Mouse (Mus musculus) right cerebral cortex, postnatal 4 days (tissue): Measurements from ENCODE around the gene Itgb3.

Source experiments
- DNase-seq: peaks from one replicate; pipeline ENCODE4 v3.0.0-alpha.2; 2022

The Itgb3 gene

DNA sequence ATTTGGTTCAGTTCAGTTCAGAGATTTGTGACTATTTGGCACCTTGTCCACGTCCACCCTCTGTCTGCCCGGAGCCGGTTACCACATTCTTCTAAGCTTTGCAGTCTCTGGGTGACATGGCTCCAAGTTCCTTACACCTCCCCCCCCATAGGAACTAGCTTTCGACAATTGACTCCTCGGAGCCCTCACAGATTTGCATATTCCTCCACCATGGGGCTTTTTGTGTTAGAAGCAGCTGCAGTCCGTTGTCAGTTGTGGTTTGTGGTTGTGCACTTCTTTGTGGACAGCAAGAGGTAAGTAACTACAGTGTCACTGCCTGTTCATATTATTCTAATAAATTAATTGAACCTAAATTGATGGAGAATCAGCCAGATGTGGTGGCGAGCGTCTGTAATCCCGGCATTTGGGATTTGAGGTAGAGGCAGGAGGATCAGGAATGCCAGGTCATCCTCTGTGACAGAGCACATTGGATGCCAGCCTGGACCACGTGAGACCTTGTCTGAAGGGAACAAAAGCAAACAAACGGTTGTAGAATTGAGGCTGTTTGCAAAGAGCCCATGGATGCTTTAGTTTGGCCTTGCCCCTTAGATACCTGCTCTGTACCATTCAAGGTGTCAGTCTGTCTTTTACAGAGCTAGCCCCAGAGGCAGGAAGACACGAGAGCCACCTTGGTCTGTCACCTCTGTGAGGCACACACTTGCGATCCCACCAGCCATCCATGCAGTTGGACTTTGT is 25.0 kb upstream of the Itgb3 start:
- no peak for DNase-seq

DNA sequence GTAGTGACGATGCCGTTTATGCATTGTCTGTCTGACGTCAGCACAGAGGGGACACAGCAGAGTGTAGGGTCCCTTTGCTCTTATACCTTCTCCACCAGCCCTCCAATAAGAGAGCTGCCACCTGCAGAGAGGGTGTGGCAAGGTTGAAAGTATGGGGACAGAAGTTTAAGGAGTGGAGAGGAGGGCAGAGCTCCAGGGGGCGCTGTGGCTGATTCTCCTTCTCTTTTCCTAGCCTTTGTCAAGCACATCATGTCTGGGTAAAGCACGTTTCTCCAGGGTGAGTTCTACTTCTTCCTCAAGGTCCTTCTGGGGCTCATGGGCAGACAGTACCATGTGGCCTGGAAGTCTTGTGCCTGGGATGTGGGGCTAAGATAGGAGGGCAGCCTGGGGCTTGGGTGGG is 22.3 kb upstream of the Itgb3 start:
- no peak for DNase-seq

DNA sequence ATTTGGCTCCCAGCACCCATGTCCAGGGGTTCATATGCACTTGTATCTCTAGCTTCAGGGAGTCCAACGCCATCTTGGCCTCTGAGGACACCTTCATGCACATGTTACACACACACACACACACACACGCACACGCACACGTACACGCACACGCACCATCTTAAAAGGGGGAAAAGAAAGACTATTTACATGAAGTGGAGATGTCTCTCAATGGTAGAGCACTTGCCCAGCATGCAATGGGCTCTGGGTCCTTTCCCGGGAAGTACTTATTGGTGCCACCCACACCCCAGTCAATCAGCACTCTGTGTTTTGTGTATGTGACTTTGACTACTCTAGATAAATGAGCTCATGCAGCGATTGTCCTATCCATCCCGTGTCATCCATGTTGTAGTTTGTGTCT is 19.9 kb upstream of the Itgb3 start:
- DNase-seq, result no peak

DNA sequence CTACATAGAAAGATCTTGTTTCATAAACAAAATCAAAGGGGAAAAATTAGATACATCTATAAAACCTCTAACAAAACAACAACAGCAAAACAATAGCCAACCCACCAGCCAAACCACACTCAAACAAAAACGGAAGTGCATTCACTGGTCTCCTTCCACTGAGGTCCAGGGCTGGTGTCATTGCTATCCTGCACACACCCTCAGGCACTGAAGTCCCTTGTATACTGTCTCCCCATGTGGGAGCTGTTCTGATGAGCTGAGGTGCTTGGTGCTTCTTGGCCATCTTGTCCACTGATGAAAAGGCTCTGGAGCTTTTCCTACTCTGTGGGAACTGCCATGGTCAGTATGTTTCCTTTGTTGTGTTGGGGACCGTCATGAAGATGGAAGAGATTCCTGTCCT is 19.3 kb upstream of the Itgb3 start:
- no peak for DNase-seq

DNA sequence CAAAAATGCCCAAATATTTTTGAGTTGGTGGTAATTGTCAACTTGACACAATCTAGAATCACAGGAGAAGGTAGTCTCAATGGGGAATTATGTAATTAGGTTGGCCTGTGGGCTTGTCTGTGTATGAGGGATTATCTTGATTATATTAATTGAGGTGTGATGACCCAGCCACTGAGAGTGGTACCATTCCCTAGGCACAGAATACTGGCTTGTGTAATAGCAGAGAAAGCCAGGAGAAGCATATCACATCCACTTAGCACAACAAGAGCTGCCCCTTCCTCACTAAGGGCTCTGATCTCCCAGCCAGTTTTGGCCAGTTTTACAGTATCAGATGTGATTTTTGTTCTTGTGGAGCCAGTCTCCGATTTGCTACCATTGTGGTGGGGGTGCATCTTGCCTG is 18.2 kb upstream of the Itgb3 start:
- DNase-seq, result no peak

DNA sequence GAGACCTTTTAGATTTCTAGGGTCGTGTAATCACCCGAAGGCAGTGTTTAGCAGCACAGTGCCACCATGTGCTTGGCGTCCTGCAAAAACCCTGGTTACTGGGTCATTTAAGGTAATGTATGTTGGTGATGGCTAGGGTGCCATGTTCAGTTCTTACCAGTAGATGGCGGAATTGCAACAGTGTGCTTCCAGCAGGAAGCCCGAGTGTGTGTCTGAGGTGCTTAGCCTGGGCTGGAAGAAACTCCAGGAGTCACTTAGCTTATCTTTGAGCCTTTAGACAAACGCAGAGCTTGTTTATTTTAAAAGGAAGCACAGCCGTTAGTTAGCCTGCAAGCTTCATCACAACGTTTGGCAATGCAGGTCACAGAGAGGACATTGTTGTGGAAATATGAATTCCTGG is 17.7 kb upstream of the Itgb3 start:
- peak; percentile 75 for DNase-seq

DNA sequence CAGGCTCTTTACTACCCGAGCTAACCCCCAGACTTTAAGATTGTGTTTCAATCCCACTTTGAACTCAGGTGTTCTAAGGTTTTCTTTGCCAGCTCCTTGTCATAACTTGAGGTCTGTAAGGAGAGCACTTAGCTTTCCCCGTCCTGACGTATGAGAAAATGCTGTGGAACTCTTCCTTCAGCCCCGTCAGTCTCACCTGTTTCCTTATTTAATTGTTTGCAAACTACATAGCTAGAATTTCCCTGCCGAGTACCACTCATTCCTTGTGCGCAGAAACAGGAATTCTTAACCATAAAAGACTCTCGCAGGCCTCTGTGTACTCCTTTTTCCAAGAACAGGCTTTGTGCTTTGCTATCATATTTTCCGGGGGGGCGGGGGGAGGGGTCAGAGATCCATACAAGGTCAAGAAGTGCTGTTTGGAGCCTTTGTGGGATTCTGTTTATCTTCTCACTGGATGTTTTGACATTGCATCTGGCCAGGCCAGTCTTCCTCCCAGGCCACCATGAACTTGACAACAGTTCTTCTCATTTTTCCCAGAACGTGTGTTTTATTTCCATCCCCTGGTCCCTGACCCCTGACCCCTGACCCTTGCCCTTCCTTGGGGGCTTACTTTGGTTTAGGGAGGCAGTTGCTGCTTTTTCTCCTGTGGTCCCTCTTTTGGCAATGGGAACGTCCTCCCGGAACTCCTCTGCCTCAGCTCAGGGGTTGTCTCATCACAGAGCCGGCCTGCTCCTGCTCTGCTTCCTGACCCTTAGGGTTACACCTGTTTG is 15.5 kb upstream of the Itgb3 start:
- DNase-seq, result no peak

DNA sequence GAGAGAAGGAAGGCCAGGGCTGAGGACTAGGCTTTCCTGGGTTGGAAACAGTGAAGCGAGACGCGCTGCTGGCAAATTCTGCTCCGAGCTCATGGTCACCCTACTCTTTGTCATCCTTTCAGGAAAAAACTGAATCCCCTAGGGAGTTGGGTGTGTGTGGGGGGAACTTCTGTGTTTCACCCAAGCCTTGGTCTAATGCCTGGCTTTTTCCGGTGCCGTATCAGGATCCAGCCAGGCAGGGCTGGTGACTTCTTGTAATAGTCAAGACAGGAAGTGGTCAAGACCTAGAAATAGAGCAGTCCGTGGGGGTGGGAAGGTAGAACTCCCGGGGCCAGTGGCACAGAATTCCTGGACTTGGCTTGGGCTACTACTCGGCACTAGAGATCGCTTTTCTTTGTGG is 11.4 kb upstream of the Itgb3 start:
- DNase-seq, result no peak

DNA sequence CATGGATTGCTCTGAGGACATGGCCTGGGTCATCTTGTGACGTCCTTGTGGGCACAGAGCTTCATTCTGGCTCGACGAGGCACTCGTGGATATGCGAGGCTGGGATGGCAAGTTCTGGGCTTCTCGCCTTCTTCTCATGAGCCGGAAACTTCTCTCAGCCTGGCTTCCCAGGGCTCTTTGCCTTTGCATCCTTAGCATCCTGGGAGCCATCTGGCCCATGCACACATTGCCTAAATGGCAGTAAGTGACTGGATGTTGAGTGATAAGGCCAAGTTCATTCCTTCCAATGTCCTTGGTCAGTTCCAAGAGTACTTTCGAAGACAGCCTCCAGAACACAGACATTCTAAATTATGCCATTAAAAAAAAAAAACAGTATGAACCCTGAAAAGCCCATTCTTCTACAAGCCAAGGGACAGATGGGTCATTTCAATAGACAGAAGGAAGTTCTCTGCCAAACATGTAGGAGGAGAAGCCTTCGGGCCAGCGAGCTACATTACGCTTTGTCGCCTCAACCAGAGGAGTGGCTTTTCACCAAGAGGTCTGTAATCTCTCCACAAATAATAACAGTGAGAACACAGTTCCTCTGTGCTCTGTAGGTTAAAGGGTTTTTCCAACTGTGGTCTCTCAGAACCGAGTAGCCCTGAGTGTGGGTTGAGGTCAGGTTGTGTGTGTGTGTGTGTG is 8.4 kb upstream of the Itgb3 start:
- DNase-seq, result no peak

DNA sequence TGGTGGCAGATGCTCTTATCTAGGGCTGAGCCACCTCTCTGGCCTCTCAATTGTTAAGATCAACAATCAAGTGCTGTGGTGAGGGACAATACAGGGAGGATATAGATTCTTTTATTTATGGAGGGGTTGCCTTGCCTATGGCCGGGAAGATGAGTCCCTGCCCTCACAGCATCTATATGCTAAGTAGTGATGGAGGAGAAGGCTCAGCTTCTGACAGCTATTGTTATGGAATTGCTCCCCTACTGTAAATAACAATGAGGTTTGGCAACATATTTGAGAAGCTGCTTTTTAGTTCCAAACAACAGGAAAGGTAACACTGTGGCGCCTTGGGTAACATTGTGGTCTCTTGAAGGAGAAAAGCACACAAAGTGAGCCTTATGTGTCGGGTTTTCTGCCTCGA is 7.1 kb upstream of the Itgb3 start:
- no peak for DNase-seq

DNA sequence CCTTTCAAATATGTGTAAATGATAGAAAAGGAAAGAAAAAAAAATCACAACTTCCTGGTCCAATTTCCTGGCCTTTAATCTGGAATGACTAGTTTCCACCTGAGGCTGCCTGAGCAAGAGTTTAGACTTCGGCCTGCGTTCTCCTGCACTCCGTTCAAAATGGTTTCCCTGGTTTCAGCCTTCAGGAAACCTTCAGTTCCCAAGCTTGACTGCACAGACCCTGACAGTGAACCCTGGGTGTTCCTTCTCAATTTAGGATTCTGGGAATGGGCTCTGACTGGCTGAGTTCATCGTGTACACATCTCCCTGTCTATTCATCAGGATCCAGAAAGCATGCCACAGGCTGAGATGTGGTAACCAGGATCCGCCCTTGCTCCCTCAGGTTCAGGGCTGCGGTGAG is 3.6 kb upstream of the Itgb3 start:
- no peak for DNase-seq

DNA sequence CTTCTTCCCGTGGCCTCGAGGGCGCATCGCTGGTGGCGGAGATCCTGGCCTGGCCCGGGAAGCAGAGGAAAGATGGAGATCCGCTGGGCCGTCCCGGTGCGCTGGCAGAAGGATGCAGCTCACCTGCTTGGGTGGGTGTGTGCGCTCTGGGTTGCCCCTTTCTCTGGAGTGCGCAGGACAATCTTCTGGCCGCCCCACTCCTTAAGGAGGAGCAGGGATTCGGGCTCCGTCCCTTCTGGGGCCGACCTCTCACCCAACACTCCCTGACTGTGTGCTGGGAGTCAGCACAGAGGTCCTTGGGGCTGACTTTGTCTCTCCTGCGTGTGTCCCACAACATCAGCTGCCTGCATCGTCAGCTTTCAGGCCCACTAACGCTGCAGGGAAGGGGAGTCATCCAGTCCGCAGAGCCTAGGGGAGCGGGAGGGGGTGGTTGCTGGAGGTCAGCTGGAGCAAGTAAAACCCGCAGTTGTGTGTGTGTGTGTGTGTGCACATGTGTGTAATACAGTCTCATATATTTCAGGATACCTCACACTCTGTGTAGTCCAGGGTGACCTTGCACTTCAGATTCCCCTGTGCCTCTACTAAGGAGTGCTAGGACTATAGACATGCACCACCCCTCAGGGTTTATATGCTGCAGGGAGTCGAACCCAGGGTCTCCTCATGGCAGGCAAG is 585 bp downstream of the Itgb3 start:
- no peak for DNase-seq

DNA sequence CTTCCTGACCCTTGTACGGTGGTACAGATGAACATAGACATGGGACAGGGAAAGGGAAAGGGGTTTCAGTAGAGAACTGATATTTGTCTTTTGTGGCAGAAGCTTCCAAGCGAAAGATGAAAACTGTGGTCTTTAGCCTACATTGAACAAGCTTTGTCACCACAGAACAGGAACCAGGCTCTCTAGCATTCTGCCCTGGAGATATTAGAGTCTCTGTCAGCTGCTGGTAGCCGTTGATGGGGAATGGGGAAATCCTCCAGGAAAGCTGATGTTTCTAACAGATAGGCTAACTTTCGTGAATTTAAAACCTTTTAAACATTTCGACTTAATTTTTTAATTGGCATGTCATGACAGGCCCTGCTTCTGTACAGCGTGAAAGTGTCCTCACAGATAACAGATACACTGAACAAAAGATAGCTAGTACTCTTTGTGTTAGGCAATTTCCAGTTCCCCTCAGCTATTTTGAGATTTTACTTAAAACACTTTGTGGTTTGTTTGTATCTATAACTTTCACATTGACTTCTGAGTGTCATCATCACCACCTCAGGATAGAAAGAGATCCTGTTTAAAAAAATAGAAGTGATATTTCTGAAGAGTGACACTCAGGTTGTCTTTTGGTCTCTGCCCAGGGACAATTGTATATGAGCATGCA is 1.4 kb downstream of the Itgb3 start:
- DNase-seq, result no peak

DNA sequence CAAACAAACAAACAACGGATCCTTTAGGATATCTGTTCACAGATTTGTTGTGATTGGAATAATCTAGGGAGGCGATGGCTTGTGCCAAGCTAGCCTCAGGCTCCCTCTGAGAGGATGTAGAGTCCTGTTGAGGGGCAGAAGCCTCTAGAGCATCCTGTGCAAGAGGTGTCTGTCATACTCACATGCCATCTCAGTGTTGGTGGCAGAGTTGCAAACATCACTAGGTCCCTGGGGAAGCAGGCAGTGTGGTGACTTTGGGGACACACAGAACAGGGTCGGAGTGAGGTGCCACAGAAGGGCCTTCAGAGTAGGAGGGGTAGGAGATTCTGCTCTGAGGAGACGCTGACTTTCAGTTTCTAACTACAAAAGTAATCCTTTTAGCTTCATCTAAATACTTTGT is 1.9 kb downstream of the Itgb3 start:
- DNase-seq, result no peak

DNA sequence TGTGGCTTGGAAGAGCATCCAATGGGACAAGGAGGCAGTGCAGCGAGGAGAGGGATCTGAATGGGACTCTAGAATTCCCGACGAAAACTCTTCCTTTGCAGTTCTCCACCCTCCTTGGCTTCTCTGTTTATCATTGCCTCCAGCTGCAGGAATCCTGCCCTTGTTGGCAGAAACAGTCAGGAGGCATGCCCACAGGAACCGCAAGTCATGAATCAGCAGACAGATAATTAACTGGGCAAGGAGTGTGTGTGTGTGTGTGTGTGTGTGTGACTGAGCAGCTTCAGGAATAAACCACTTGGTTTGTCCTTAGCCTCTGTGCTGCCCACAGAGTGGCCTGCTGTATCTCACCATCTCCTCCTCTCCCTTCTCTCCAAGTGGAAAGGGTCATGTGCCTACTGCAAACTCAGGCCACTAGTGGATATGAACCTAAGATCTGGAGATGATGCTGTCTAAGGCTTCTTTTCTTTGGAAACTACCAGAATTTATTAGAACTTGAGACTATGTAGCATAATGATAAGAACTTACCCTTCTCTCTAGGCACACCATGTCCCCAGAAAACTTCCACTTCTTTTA is 3.9 kb downstream of the Itgb3 start:
- DNase-seq, result no peak

DNA sequence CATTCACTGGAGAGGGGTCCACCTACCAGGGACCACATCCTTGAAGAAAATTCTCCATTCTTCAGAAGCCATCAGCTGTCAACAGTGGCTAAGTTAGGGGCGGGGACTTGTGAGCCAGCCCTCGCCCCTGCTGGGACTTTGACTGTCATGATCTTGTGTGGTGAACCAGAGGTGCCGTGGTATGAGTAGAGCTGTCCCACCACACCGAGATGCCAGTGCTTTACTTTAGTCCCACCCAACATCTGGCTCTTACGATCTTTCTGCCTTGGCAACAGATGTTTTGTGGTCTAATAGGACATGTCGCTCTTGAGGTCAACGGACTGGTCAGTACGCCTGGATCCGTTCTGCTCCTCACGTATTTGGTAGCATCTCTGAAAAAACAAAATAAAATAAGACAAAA is 5.8 kb downstream of the Itgb3 start:
- DNase-seq, result no peak

DNA sequence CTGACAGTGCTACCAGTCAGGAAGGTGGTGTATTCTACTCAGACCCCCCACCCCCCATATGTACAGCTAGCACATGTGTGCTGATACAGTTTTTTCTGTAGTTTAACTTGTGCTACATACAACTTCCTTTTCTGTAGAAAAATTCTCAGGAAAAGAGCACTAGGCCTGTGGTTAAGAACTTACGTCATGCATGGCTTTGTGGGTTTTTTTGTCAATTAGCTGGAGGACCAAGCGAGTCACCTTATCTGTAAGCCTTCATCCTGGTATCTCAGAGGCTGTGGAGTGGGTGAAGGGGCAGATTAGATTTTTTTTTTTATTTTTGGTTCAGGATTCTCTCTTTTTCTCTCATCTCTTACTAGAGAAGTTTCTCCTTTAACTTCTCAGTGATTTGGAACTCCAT is 6.3 kb downstream of the Itgb3 start:
- DNase-seq, result no peak

DNA sequence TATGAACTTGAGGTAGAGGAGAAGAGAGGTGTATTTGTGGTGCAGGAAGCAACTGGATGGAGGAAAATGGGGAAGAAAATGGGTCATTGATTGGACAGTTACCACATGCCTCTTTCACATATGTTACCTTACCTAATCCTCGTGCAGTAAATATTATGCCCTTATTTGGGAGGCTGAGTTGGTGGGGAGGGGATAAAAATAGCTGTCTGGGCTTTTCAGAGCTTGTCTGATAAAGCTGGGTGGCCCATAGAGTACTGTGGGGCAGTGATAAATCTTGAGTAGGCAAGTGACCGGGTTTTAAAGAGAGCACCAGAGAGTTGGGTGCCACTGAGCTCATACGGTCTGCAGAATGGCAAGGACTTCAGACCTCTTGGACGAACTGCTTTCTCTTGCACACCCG is 8.4 kb downstream of the Itgb3 start:
- no peak for DNase-seq

DNA sequence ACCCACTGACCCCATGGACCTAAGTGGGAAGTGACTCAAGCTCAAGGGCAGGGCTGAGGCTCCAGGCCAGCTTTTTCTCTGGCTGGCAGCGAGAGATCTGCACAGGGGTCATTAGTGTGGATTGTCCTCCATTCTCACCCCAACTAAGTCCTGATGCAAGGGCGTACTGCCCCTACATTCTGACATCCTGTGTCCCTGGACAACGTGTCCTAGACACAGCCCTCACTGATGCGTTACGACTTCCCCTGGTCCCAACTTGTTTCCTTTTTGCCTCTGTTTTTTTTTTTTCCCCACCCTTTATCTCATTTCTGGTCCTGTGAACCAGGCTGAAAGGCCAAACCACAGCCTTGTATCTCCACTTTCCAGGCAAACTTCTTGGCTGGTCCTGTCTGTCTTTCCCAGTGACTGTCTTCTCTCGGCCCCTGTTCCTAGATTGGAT is 10.9 kb downstream of the Itgb3 start:
- DNase-seq, result no peak

DNA sequence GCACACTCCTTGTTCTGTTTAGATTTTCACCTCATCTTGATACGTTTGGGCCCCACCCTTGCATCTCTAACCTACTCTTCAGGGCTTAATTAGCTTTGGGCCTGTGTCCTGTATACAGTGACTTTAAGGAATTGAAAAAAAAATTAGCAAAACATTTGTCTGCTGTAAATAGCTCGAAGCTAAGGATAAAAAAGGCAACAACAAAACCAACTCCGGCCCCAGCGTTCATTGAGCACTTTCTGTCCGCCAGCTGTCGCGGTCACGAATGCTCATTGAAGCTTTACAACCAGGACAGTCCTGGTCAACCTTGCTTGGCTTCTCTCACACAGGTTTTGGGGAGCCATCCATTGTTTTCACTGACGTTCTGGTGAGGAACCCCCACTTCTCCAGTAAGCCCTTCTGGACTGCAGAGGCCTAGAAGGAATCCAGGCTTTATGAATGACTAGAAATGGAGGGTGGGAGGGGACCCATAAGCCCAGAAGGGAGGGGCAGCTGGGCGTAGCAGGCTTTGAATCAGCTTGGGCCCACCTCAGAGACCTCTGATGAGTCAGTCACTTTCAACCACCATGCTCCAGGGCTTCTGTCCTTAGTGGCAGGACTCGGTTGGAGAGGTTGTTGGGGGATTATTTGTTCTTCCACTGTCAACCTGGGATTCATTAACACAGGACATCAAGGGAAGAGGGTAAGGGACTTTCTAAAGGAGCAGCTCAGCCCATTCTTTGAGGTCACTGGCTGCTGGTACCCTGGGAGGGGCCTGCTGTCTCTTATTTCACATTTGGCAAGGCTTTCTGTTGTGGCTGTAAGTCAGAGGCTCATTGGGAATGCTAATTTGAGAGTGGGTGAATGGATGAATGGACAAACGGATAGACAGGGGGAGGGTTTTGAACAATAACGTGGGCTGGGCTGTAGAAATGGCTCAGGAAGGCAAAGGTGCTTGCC is 11.6 kb downstream of the Itgb3 start:
- no peak for DNase-seq
